Mouse (Mus musculus) limb, embryonic 13.5 days (tissue): ENCODE data around the gene Svs5. TPM values are rescaled to one million over a fixed set of nuclear protein-coding genes. Genes with fewer than 3 reads are reported as not detected.
"Not testable (repeated sequence)": the region's sequence is repeated elsewhere in the genome, so short reads cannot be mapped to it uniquely, and the experiment has no call there.

ENCODE experiments used
- ATAC-seq: fragments of 200-750 bp; cut with Nextera tagmentation; 2 replicates; pipeline ENCODE4 v1.8.0; 2017; ENCODE audit warnings: low read depth, moderate number of reproducible peaks, moderate TSS enrichment; ENCODE audit not compliant: low FRiP score
- H3K27ac ChIP-seq: fragments of 300-500 bp; sonication (generic); 2 replicates; pipeline ENCODE4 v1.5.1; 2015; ENCODE audit warnings: inconsistent platforms, mild to moderate bottlenecking, moderate library complexity
- H3K27me3 ChIP-seq: fragments of 300-500 bp; sonication (generic); 2 replicates; pipeline ENCODE4 v1.6.1; 2015; ENCODE audit warnings: mild to moderate bottlenecking, inconsistent platforms
- H3K36me3 ChIP-seq: fragments of 300-500 bp; sonication (generic); 2 replicates; pipeline ENCODE4 v1.6.1; 2015; ENCODE audit warnings: inconsistent platforms, mild to moderate bottlenecking, moderate library complexity
- H3K4me1 ChIP-seq: fragments of 300-500 bp; sonication (generic); 2 replicates; pipeline ENCODE4 v1.6.1; 2015; ENCODE audit warnings: inconsistent platforms
- H3K4me2 ChIP-seq: fragments of 300-500 bp; sonication (generic); replicated peaks from 2 replicates; pipeline ENCODE4 v1.6.1; 2015; ENCODE audit warnings: inconsistent platforms, mild to moderate bottlenecking, moderate library complexity
- H3K4me3 ChIP-seq: fragments of 300-500 bp; sonication (generic); 2 replicates; pipeline ENCODE4 v1.5.1; 2015; ENCODE audit warnings: moderate library complexity, mild to moderate bottlenecking, inconsistent platforms
- H3K9ac ChIP-seq: fragments of 300-500 bp; sonication (generic); 2 replicates; pipeline ENCODE4 v1.6.1; 2015; ENCODE audit warnings: mild to moderate bottlenecking, inconsistent platforms
- H3K9me3 ChIP-seq: fragments of 300-500 bp; sonication (generic); 2 replicates; pipeline ENCODE4 v1.6.1; 2016; ENCODE audit warnings: inconsistent platforms
- WGBS: fragments of 180-500 bp; shearing (Covaris S2); methylation state at CpG from one replicate; pipeline ENCODE4 v1.1.7; 2015; 5-methylcytosine and 5-hydroxymethylcytosine counted together
- polyA plus RNA-seq: library from polyadenylated mRNA; unstranded; fragments of >200 nt; fragmentation: Nextera tagmentation; extraction: Ambion mirVana; gene quantifications from 2 replicates; pipeline ENCODE4 v1.2.1, GENCODE M21; 2015

The Svs5 gene
- polyA plus RNA-seq, result not detected in 2 replicates

DNA sequence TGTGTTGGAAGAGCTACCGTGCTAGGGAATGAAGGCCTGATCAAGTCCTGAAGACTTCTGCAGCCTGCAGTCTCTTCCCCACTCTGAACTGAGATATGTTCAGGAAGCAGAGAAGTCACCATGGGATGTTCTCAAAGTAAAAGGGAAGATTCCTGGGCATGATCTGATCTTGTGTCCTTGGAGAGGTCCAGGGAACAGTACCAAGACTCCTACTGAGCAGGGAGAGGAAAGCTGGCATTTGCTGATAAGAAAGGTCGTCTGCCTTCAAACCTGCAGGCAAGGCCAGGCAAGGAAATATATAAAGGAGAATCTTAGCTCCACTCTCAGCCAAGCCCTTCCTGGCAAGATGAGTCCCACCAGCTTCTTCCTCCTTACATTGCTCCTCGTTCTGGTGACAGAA lies at the start of gene Svs5:
Gene Svs5, plus strand, starts transcription at position 301 of the 400 bp plus-strand sequence.
- not testable (repeated sequence) for H3K36me3 ChIP-seq, ATAC-seq, H3K4me1 ChIP-seq, H3K27me3 ChIP-seq, H3K9me3 ChIP-seq, H3K9ac ChIP-seq, H3K27ac ChIP-seq, H3K4me3 ChIP-seq, H3K4me2 ChIP-seq
- 79% methylated on average over 3 of the region's 3 CpGs for WGBS

DNA sequence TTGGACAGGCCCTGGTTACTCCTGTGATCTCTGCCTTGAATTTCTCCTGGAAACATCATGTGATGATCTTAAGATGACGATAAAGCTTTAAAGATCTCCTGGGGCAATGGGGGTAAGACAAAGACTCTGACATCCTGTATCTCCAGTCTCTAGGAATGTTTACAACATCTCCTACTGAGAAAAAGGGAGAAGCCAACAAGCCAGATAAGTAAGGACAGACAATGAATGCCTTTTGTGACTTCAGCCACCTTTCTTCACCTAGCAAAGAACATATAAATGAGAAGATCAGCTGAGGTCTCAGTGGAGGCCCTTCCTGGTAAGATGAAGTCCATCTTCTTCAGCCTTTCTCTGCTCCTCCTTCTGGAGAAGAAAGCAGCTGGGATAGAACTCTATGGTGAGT lies 43.6 kb upstream of the Svs5 start, which contains the start of gene Svs3a:
Gene Svs3a, plus strand, starts transcription at position 301 of the 400 bp plus-strand sequence.
- not testable (repeated sequence) for H3K4me1 ChIP-seq, H3K9ac ChIP-seq, H3K4me2 ChIP-seq, H3K36me3 ChIP-seq, H3K4me3 ChIP-seq, H3K9me3 ChIP-seq, H3K27ac ChIP-seq, H3K27me3 ChIP-seq, ATAC-seq
- 74% methylated on average over 1 of the region's 1 CpGs for WGBS

DNA sequence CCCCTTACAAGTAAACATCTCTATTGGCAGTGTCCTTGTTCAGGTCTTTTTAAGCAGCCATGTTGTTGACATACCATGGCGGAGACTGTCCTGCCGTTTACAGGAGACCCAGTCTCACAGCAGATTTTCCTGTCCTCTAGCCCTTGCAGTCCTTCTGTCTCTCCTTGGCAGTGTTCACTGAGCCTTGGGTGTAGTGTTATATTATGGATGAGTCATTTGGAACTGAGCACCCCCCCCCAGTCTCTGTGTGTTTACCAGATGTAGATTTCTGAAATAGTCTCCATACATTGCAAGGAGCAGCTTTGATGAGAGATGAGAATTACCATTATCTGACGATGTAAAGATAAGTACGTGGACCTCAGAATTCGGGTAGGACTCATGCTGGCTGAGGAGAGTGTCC lies 19.9 kb upstream of the Svs5 start:
- H3K9ac ChIP-seq, result no peak overlapping the region
- WGBS, result 92% methylated on average over 5 of the region's 5 CpGs
- H3K27me3 ChIP-seq, result no peaks in the 10 kb centered on the region
- ATAC-seq, result no peak
- no peak overlapping the region for H3K4me2 ChIP-seq
- H3K27ac ChIP-seq, result no peak overlapping the region
- no peaks in the 10 kb centered on the region for H3K36me3 ChIP-seq
- no peaks in the 10 kb centered on the region for H3K4me1 ChIP-seq
- no peaks in the 10 kb centered on the region for H3K9me3 ChIP-seq
- H3K4me3 ChIP-seq, result no peak overlapping the region

DNA sequence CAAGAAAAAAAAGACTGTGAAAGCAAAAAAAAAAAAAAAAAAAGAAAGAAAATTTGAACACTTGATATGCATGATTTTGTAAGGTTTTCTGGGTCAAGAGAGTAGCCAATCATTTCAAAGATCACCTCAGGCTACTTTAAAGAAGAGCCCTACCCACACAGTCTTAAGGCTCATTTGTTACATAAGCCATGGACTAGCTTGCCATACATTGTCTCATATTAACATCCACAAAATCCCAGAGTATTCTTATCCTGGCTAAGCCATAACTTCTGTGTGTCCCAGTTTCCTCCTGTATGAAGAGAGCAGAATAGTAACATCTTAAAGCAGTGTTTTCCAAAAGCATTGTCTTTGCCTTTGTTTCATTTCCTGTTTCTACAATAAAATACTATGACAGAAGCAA lies 17.1 kb upstream of the Svs5 start:
- not testable (repeated sequence) for ATAC-seq, H3K4me2 ChIP-seq, H3K36me3 ChIP-seq, H3K9me3 ChIP-seq, H3K27me3 ChIP-seq, H3K9ac ChIP-seq, H3K27ac ChIP-seq, H3K4me1 ChIP-seq, H3K4me3 ChIP-seq

DNA sequence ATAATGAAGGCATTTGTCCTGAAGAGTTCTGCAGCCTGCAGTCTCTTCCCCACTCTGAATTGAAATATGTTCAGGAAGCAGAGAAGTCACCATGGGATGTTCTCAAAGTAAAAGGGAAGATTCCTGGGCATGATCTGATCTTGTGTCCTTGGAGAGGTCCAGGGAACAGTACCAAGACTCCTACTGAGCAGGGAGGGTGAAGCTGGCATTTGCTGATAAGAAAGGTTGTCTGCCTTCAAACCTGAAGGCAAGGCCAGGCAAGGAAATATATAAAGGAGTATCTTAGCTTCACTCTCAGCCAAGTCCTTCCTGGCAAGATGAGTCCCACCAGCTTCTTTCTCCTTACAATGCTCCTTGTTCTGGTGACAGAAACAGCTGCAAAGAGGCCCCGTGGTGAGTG lies 16.1 kb upstream of the Svs5 start, which contains the start of gene Svs6:
Gene Svs6, plus strand, starts transcription at position 301 of the 400 bp plus-strand sequence.
- not testable (repeated sequence) for H3K9ac ChIP-seq, H3K27me3 ChIP-seq, H3K4me1 ChIP-seq, H3K27ac ChIP-seq, H3K4me3 ChIP-seq, H3K9me3 ChIP-seq, ATAC-seq, H3K4me2 ChIP-seq, H3K36me3 ChIP-seq
- WGBS, result 79% methylated on average over 1 of the region's 1 CpGs

DNA sequence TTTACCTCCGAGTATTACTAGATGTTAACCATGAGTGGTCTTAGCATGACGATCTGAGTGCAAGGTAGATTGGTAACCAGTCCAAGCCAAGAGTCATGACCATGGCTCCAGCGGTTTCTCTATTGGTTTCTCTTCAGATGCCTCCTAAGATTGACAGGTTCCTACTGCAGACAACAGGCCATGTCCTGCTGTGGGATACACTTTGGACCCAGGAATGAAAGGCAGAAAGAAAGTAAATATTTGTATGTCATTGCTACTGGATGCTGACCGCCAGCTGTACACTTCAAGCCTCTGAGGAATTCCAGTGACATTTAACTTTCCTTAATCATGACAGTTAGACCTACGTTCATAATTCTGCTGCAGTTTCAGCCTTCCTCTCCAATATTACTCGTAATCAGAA lies 11.6 kb upstream of the Svs5 start:
- Histone ChIP-seq H3K9me3 (no peaks in the 10 kb centered on the region), H3K27me3 (no peaks in the 10 kb centered on the region), H3K27ac (no peak overlapping the region), H3K9ac (no peak overlapping the region), H3K4me2 (no peak overlapping the region), H3K4me3 (no peak overlapping the region), H3K4me1 (no peaks in the 10 kb centered on the region), H3K36me3 (no peaks in the 10 kb centered on the region)
- no peak for ATAC-seq
- 88% methylated on average over 6 of the region's 6 CpGs for WGBS

GRCm38 (mm10) chr2:164343732-164344131 lies 11.2 kb downstream of the Svs5 start:
- not testable (repeated sequence) for H3K4me3 ChIP-seq, H3K9me3 ChIP-seq, H3K4me2 ChIP-seq, H3K4me1 ChIP-seq, H3K36me3 ChIP-seq, H3K9ac ChIP-seq, H3K27me3 ChIP-seq, ATAC-seq, H3K27ac ChIP-seq
- WGBS, result 81% methylated on average over 1 of the region's 1 CpGs

GRCm38 (mm10) chr2:164347697-164348096 lies 15.2 kb downstream of the Svs5 start:
- not testable (repeated sequence) for H3K9me3 ChIP-seq, H3K4me2 ChIP-seq, H3K27ac ChIP-seq, H3K27me3 ChIP-seq, H3K36me3 ChIP-seq, H3K9ac ChIP-seq, ATAC-seq, H3K4me1 ChIP-seq, H3K4me3 ChIP-seq

GRCm38 (mm10) chr2:164348980-164349379 lies 16.4 kb downstream of the Svs5 start:
- H3K27me3 ChIP-seq, result peaks cover 10% of the 10 kb centered on the region; the same call in 1 of the 2 replicates
- whole genome bisulfite sequencing, result 92% methylated on average over 3 of the region's 3 CpGs
- H3K36me3 ChIP-seq, result no peaks in the 10 kb centered on the region
- no peaks in the 10 kb centered on the region for H3K4me1 ChIP-seq
- H3K9ac ChIP-seq, result no peak overlapping the region
- no peaks in the 10 kb centered on the region for H3K9me3 ChIP-seq
- ATAC-seq, result no peak
- no peak overlapping the region for H3K4me3 ChIP-seq
- no peak overlapping the region for H3K27ac ChIP-seq
- no peak overlapping the region for H3K4me2 ChIP-seq

DNA sequence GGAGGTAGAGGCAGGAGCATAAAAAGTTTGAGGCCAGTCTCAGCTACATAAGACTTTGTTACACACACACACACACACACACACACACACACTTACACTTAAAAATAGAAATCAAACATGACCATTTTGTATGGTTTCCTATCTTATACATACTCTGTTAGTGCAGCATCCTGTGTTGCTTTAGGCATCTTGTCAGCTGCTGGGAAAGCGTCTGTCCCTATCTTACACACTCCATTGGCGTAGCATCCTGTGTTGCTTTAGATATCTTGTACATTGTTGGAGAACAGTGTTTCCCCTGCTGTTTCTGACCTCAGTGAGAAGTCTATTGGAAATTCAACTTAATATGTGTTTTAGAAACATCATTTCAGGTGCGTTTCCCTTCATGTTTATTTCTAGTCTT lies 20.2 kb downstream of the Svs5 start:
- H3K9me3 ChIP-seq, result no peaks in the 10 kb centered on the region
- H3K27me3 ChIP-seq, result peaks cover 21% of the 10 kb centered on the region; the same call in 1 of the 2 replicates
- no peak for ATAC-seq
- H3K9ac ChIP-seq, result no peak overlapping the region
- H3K4me3 ChIP-seq, result no peak overlapping the region
- H3K4me1 ChIP-seq, result no peaks in the 10 kb centered on the region
- WGBS, result 87% methylated on average over 3 of the region's 3 CpGs
- no peaks in the 10 kb centered on the region for H3K36me3 ChIP-seq
- no peak overlapping the region for H3K4me2 ChIP-seq
- H3K27ac ChIP-seq, result no peak overlapping the region

- Histone ChIP-seq H3K36me3 (no peaks in the 10 kb centered on the region), H3K4me1 (no peaks in the 10 kb centered on the region), H3K9ac (no peak overlapping the region), H3K4me2 (no peak overlapping the region), H3K4me3 (no peak overlapping the region), H3K9me3 (no peaks in the 10 kb centered on the region), H3K27ac (no peak overlapping the region), H3K27me3 (peaks cover 21% of the 10 kb centered on the region; the same call in 1 of the 2 replicates)
- WGBS, result 85% methylated on average over 11 of the region's 11 CpGs
- ATAC-seq, result no peak
Observed at GRCm38 (mm10) chr2:164353356-164353755, 20.8 kb downstream of the Svs5 start.

- Histone ChIP-seq H3K27me3 (peaks cover 25% of the 10 kb centered on the region), H3K27ac (no peak overlapping the region), H3K36me3 (no peaks in the 10 kb centered on the region), H3K9ac (no peak overlapping the region), H3K4me1 (no peaks in the 10 kb centered on the region), H3K4me2 (no peak overlapping the region), H3K4me3 (no peak overlapping the region), H3K9me3 (no peaks in the 10 kb centered on the region)
- no peak for ATAC-seq
- WGBS, result 70% methylated on average over 11 of the region's 11 CpGs
Observed at GRCm38 (mm10) chr2:164356177-164356967, 23.8 kb downstream of the Svs5 start.

GRCm38 (mm10) chr2:164358373-164358772 lies 25.8 kb downstream of the Svs5 start:
- H3K4me1 ChIP-seq, result no peaks in the 10 kb centered on the region
- H3K9me3 ChIP-seq, result no peaks in the 10 kb centered on the region
- WGBS, result 85% methylated on average over 3 of the region's 3 CpGs
- no peak overlapping the region for H3K4me2 ChIP-seq
- ATAC-seq, result no peak
- no peak overlapping the region for H3K27ac ChIP-seq
- H3K27me3 ChIP-seq, result peaks cover 32% of the 10 kb centered on the region
- no peak overlapping the region for H3K9ac ChIP-seq
- no peak overlapping the region for H3K4me3 ChIP-seq
- no peaks in the 10 kb centered on the region for H3K36me3 ChIP-seq
